In the genomic region with DNA sequence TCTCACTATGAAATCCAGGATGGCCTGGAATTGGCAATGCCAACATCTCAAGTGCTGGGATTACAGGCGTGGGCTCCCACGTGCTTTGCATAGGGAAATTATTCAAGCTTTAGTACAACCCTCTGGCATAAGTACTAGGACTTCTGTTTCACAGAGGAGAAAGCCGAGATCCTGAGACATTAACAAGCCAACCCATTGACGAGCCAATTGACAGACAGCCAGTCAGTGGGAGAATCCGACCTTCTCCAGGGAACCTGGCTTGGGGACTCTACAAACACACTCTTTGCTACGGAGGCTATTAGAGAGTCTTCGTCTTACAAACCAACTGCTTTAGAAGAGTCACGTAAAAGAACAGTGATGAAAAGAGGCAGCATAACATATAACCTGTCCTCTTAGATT, we compare ENCODE assay signal across 27 mouse cellular contexts. TPM values are rescaled to one million over a fixed set of nuclear protein-coding genes. Genes with fewer than 3 reads are reported as not detected.
DNase-seq lines count a peak whose midpoint lies in the region; ATAC-seq and TF ChIP-seq lines count a peak whose summit lies in the region.
"Had no signal": no experiment of that assay in that cellular context is flagged by ENCODE, and none has a peak within 500 bp of the region (broad histone marks: within the 10 kb centered on the region; RNA-seq: fewer than 3 reads in every experiment).

No protein-coding gene starts in this region.

- TF ChIP-seq CTCF in cerebellum, adult 2 months (IDR thresholded peaks at IDR 0.05; ENCODE audit: borderline replicate concordance, insufficient read depth, low read depth, low read length): no peak

- no peaks in the 10 kb centered on the region for H3K27me3 ChIP-seq in cerebellum, adult 2 months (ENCODE audit: control insufficient read depth, insufficient read depth, low read length)
- peaks cover 2% of the 10 kb centered on the region; the same call in 1 of the 2 replicates for H3K27me3 ChIP-seq in midbrain, embryonic 12.5 days
- H3K27me3 ChIP-seq in midbrain, embryonic 13.5 days: no peaks in the 10 kb centered on the region
- H3K27me3 ChIP-seq: CH12.LX; forebrain, embryonic 13.5 days; heart, embryonic 13.5 days; kidney, embryonic 15.5 days; lung, embryonic 15.5 days had no signal

- ATAC-seq in midbrain, embryonic 12.5 days (ENCODE audit: low FRiP score, low read depth): no peak
- ATAC-seq in midbrain, embryonic 13.5 days: no peak
- ATAC-seq: forebrain, embryonic 13.5 days had no signal

- H3K4me3 ChIP-seq in cerebellum, adult 2 months (replicated peaks; ENCODE audit: insufficient read depth, low read depth, low read length): no peak overlapping the region
- no peak overlapping the region for H3K4me3 ChIP-seq in midbrain, embryonic 12.5 days
- H3K4me3 ChIP-seq in midbrain, embryonic 13.5 days (replicated peaks): no peak overlapping the region
- H3K4me3 ChIP-seq: erythroblast, embryonic 14.5 days; forebrain, embryonic 13.5 days; limb, embryonic 13.5 days had no signal

- no peaks in the 10 kb centered on the region for H3K9me3 ChIP-seq in midbrain, embryonic 12.5 days
- H3K9me3 ChIP-seq in midbrain, embryonic 13.5 days: no peaks in the 10 kb centered on the region
- H3K9me3 ChIP-seq: forebrain, embryonic 13.5 days; heart, embryonic 13.5 days; hindbrain, embryonic 10.5 days; kidney, embryonic 15.5 days; limb, embryonic 13.5 days; lung, embryonic 15.5 days; midbrain, embryonic 10.5 days had no signal

- no peak overlapping the region for H3K27ac ChIP-seq in cerebellum, adult 2 months (ENCODE audit: insufficient read depth, low read length)
- no peak overlapping the region for H3K27ac ChIP-seq in midbrain, embryonic 12.5 days (replicated peaks)
- no peak overlapping the region for H3K27ac ChIP-seq in midbrain, embryonic 13.5 days
- H3K27ac ChIP-seq: limb, embryonic 13.5 days had no signal

- no peaks in the 10 kb centered on the region for H3K4me1 ChIP-seq in cerebellum, adult 2 months (ENCODE audit: control insufficient read depth, insufficient read depth, low read length)
- peaks cover 22% of the 10 kb centered on the region for H3K4me1 ChIP-seq in midbrain, embryonic 12.5 days
- H3K4me1 ChIP-seq in midbrain, embryonic 13.5 days (replicated peaks): peaks cover 21% of the 10 kb centered on the region

- 59% methylated on average over 8 of the region's 8 CpGs for WGBS in cerebellum, adult 2 months
- WGBS in midbrain, embryonic 12.5 days: 86% methylated on average over 8 of the region's 8 CpGs
- WGBS in midbrain, embryonic 13.5 days: 87% methylated on average over 8 of the region's 8 CpGs

- H3K4me2 ChIP-seq in midbrain, embryonic 12.5 days (replicated peaks): no peak overlapping the region
- H3K4me2 ChIP-seq in midbrain, embryonic 13.5 days (replicated peaks): no peak overlapping the region

- H3K9ac ChIP-seq in midbrain, embryonic 12.5 days (replicated peaks): peak overlapping the region; percentile 56; the same call in 1 of the 2 replicates
- H3K9ac ChIP-seq in midbrain, embryonic 13.5 days (replicated peaks): no peak overlapping the region
- H3K9ac ChIP-seq: forebrain, embryonic 13.5 days; lung, embryonic 15.5 days had no signal

- DNase-seq in cerebellum, postnatal 10 days: peak; percentile 85
- DNase-seq in cerebellum, adult 2 months: no peak
- peak; percentile 61 for DNase-seq in heart, adult 11 months
- DNase-seq in heart, postnatal 36 days: no peak
- DNase-seq in thymus, postnatal 4 days: peak; percentile 6
- DNase-seq in thymus, postnatal 10 days (ENCODE audit: low spot score in 2 of 2): no peak
- DNase-seq: adrenal gland, adult 8-10 months; cerebellum, adult 9-11 months; heart, postnatal 10 days; kidney, adult 18-20 months; kidney, postnatal 25 days; right cerebral cortex, postnatal 4 days had no signal

- intact Hi-C loops in heart, postnatal 36 days (cut with DNase I): loop anchor here (1.0 to 10.0 kb wide), 3 partner anchors 139 to 365 kb away; a partner anchor contains a TSS

- TF ChIP-seq POLR2A in cerebellum, adult 2 months (IDR thresholded peaks at IDR 0.05; ENCODE audit: borderline replicate concordance, insufficient read depth, low read length): no peak

- H3K36me3 ChIP-seq in midbrain, embryonic 12.5 days: no peaks in the 10 kb centered on the region
- H3K36me3 ChIP-seq in midbrain, embryonic 13.5 days: no peaks in the 10 kb centered on the region
- H3K36me3 ChIP-seq: heart, embryonic 13.5 days; hindbrain, embryonic 10.5 days; kidney, embryonic 15.5 days; limb, embryonic 13.5 days; lung, embryonic 15.5 days; midbrain, embryonic 10.5 days had no signal

RNA-seq across cellular contexts. Expression of a gene that starts 23.3 kb away (rescaled TPM):
- 64.8 and 66.8 TPM in 2 replicates for polyA plus RNA-seq in cerebellum, adult 2 months (2012; rRNA removed)
- 10 to 100 TPM; 33.6 to 34.8 TPM for total RNA-seq in heart, postnatal 36 days (2021)
- 135 and 143 TPM in 2 replicates for polyA plus RNA-seq in midbrain, embryonic 12.5 days (2016; fragmentation: Nextera tagmentation; extraction: Ambion mirVana)
- polyA plus RNA-seq in midbrain, embryonic 13.5 days (2015; fragmentation: Nextera tagmentation; extraction: Ambion mirVana): 104 and 106 TPM in 2 replicates

RNA-seq across cellular contexts. Expression of a gene that starts 58.7 kb away (rescaled TPM):
- 0.05 and 0.18 TPM in 2 replicates for polyA plus RNA-seq in cerebellum, adult 2 months (2012; rRNA removed)
- total RNA-seq in heart, postnatal 36 days (2021): under 1 TPM; 0.14 to 0.41 TPM
- 0.07 TPM in 1 of 2 replicates, not detected in the other for polyA plus RNA-seq in midbrain, embryonic 12.5 days (2016; fragmentation: Nextera tagmentation; extraction: Ambion mirVana)
- 0.08 TPM in 1 of 2 replicates, not detected in the other for polyA plus RNA-seq in midbrain, embryonic 13.5 days (2015; fragmentation: Nextera tagmentation; extraction: Ambion mirVana)
- total RNA-seq: heart, postnatal 10 days; left cerebral cortex, adult 18-20 months; left cerebral cortex, postnatal 25 days; monocyte, adult 5-6 weeks had no signal
- polyA plus RNA-seq: cortical plate, adult 2 months; erythroblast, embryonic 14.5 days; forebrain, embryonic 13.5 days; lung, embryonic 15.5 days had no signal

Comparison
In these comparisons a context has a peak if more than half of its experiments do, and no peak if none do; other contexts are left out.
1. DNase-seq: peak in cerebellum, postnatal 10 days (2 of 2), heart, adult 11 months (single experiment) and thymus, postnatal 4 days (single experiment); none in cerebellum, adult 2 months (0 of 2), heart, postnatal 36 days (0 of 2) and thymus, postnatal 10 days (0 of 2).